Mouse (Mus musculus) lung, postnatal 10 days (tissue): ENCODE data around the gene Rhd.
"Not testable (repeated sequence)": the region's sequence is repeated elsewhere in the genome, so short reads cannot be mapped to it uniquely, and the experiment has no call there.

Experiments
- DNase-seq: peaks from one replicate; pipeline ENCODE4 v3.0.0; 2021

Gene Rhd

GRCm38 (mm10) chr4:134861884-134862283, 2.5 kb upstream of the Rhd start:
- DNase-seq: no peak

- DNase-seq: no peak
These were observed 1.3 kb upstream of the Rhd start for GRCm38 (mm10) chr4:134862996-134863395.

DNA sequence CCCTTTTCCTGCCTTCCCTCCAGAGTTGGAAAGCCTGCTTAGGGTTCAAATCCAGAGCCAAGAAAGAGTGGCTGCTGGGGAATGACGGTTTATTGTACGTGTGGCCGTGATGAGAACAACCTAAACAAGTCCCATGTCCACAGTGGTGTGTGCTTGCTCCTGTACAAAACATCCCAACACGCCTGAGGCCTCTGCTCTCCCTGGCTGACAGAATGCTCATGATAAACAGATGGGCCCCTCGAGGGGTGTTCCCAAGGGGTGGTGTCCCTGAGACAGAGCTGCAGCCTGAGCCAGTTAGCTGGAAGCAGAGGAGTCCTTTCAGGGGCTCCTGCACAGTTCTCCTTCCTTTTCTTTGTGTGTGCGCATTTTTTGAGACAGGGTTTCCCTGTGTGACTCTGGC, 1.0 kb downstream of the Rhd start:
- DNase-seq: no peak

- no peak for DNase-seq
These were observed 1.5 kb downstream of the Rhd start for GRCm38 (mm10) chr4:134865789-134866188.

GRCm38 (mm10) chr4:134867213-134867612, 2.9 kb downstream of the Rhd start:
- no peak for DNase-seq

GRCm38 (mm10) chr4:134867661-134868060, 3.3 kb downstream of the Rhd start:
- no peak for DNase-seq

DNA sequence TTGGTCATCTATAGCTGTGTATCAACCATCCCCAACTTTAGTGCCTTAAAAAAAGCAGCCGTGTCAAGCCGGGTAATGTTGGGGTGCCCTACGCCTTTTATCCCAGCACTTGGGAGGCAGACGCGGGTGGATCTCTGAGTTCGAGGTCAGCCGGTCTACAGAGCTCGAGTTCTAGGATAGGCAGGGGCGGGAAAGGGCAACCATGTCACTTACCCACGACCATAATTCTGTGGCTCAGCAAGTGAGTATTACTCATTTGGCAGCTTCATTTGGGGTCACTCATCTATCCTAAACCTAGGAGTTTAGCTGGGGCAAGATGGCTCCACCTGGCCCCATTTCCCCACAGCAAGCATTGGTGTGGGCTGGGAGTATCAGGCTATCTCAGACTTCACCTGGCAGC, 3.7 kb downstream of the Rhd start:
- no peak for DNase-seq

DNA sequence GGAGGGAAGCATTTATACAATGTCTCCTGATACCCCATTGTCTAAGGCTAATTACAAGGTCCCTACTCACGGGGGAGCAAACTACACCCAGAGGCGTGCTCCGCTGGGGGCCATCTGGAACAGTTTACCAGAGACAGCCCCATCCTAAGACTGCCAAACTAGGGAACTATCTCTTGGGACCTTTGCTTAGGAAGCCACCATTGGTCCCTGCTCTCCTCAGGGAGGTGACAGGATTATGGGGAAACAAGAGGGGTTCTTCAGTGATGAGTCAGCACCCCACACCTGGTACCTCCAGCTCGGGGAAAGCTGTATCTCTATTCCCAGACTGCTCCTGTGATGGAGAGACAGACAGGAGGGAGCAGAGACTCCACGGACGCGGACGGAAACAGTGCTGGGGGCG, 4.2 kb downstream of the Rhd start:
- DNase-seq: no peak

GRCm38 (mm10) chr4:134869068-134869730, 4.9 kb downstream of the Rhd start:
- no peak for DNase-seq

DNA sequence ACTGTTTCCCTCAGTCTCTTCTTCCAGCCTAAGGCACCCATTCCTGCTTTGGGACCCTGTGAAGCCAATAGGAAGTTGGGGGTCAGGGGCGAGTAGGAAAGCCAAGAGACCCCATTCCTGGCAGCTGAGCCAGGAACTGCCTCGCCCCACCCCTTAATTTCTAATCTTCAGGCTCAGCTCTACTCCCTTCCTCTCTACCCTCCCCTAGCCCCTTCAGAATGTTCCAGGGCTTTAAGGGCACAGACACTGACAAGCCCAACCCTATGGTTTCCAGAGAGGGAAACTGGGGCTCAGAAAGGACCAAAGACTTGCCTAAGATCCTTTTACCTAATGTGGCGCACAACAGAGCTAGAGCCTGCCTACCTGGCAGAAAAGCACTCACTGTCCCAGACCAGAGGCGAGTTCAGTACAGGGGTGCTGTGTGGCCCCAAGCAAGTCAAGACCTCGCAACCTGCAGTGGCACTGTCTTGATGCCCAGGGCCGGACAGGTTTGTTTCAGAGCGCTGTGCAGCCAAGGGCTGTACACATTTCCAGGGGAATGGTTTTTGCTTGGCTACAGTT, 5.6 kb downstream of the Rhd start:
- DNase-seq: no peak

DNA sequence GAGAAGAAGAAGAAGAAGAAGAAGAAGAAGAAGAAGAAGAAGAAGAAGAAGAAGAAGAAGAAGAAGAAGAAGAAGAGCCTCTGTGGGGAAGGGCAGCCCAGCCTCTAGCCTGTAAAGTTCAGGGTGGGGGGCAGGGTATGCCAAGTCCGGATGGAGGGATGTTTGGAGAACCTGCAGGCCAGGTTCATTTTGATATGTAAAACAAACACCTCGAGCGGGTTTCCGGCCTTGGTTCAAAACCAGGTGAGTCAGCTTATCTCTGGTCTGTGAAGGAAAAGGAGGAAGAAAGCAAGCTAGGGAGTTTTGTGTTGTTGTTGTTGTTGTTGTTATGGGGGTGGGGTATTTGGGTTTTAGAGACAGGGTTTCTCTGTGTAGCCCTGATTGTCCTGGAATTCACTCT, 7.1 kb downstream of the Rhd start:
- no peak for DNase-seq

- DNase-seq: no peak
These were observed 7.6 kb downstream of the Rhd start for GRCm38 (mm10) chr4:134871950-134872349.

DNA sequence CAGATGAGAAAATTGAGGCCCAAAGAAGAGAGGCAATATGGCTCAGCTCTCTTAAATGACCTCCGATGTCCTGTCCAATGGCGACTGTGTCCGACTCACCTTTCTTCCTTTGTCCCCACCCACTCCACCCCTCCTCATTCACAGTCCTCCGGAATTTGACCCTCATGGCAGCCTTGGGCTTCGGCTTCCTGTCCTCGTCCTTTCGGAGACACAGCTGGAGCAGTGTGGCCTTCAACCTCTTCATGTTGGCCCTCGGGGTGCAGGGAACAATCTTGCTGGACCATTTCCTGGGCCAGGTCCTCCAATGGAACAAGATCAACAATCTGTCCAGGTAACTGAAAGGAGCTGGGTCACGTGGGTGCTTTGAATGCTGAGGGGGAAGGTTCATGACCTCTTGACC, 11.8 kb downstream of the Rhd start:
- no peak for DNase-seq

DNA sequence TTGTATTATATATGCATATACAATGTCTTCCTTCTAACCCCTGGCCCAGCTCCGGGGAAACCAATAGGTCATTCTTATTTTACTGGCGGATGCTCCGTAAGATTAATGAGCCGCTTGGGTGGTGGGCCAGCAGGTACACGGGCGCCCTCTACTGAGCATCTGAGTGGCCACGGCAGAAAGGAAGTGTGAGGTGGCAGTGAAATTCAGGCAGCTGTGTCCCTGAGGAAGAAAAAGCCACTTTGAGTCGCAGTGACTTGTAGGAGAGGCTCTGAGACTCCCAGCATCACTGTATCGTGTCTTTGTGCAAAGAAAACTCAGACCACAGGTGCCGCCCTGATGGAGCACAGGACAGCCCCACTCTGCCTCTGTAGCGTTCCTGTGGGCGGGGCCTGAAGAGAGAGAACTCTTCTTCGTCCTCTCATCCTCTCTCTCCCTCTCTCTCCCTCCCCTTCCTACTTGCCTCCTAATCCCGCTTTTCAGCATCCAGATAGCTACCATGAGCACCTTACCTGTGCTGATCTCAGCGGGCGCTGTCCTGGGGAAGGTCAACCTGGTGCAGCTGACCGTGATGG, 15.2 kb downstream of the Rhd start:
- DNase-seq: peak; percentile 85

GRCm38 (mm10) chr4:134880041-134880440, 15.7 kb downstream of the Rhd start:
- DNase-seq: peak; percentile 26

GRCm38 (mm10) chr4:134883266-134883665, 18.9 kb downstream of the Rhd start:
- DNase-seq: peak; percentile 56

GRCm38 (mm10) chr4:134883808-134884207, 19.5 kb downstream of the Rhd start:
- DNase-seq: no peak

DNA sequence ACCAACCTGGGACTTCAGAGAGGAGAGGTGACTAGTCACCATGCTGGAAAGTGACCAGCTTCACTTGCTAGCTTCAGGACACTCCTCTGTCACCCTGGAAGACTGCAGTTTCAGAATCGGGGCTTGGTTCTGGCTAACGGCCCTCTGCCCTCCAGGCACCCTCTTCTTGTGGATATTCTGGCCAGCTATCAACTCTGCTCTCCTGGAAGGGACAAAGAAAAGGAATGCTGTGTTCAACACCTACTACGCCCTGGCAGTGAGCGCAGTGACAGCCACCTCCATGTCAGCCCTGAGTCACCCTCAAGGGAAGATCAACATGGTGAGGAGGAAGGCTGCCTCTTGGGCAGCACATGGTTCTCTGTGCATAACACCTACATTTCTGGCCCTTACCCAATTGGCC, 20.0 kb downstream of the Rhd start:
- no peak for DNase-seq

DNA sequence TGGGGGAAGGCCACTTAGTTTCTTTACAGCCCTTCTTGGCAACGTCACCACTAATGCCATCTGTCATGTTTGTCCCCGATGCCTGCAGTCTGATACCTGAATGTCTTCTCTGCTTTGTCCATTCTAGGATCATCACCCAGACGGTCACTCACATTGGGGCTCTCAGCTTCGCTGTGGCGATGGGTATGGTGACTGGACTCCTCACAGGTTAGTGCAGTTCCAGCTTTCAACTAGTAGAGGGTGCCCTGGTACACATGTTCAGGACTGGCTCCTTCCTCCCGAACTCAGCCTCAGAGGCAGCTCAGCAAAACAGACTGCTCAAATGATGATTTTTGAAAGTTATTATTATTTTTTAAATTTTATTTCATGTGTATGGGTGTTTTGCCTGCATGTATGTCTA, 27.8 kb downstream of the Rhd start:
- peak; percentile 76 for DNase-seq

GRCm38 (mm10) chr4:134897256-134897655, 32.9 kb downstream of the Rhd start:
- no peak for DNase-seq

DNA sequence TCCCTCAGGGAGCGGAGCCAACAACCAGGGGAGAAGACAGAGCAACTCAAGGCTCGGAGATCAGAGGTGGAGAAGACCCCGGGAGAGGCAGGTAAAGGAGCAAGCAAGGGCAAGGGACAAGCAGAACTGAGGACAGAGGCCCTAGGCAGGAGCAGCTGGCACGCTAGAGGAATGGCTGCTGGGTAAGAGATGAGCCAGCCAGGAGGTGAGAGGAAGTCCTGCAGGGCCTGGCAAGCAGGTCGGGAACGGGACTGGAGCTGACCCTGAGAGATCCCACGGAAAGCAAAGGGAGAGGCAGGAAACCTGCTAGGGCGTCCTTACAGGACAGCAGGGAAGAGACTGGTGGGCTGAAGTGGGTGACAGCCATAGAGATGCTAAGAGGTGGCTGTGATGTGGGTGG, 36.8 kb downstream of the Rhd start:
- no peak for DNase-seq

DNA sequence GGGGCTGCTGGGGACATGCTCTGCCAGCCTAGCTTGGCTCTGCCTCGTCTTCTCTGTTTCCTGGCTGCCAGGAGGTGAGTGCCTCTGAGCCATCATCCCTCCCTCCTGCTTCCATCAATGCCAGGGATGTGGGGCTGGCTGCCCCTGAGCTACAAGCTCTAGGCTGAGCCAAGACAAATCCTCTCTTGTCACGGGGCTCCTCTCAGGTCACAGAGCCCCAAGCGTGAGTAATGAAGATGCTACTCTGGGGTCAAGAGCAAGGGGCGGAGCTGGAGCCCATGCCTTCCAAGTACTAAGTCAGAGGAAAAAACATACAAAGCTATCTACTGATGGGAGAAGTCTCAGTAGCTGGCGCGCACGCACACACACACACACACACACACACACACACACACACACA, 38.7 kb downstream of the Rhd start:
- no peak for DNase-seq

DNA sequence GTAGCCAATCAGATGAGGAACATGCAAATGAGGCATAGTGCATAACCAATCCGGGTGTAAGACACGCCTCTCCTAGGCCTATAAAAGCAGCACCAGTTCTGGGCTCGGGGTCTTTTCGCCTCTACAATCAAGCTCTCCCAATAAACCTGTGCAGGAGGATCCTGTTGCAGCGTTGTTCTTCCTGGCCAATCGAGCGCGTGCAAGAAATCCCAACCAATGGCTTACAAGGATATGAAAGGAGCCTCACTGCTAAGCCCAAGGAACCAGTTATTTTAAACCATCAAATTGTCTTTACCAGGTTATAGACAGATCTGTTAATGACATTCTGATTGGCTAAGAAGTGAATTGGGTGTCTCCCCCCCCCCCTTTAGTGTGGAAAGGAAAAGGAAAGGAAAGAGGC, 47.1 kb downstream of the Rhd start:
- DNase-seq: not testable (repeated sequence)

- DNase-seq: peak; percentile 83
These were observed 49.1 kb downstream of the Rhd start for GRCm38 (mm10) chr4:134913413-134913812.
